Mouse (Mus musculus): ENCODE results near the gene Susd4. TPM values are rescaled to one million over a fixed set of nuclear protein-coding genes. Genes with fewer than 3 reads are reported as not detected.

Gene Susd4
- polyA plus RNA-seq, 1 experiment from 2014 or later, result 4.6 TPM

- H3K4me2 ChIP-seq (replicated peaks; ENCODE audit: low read depth), result no peak overlapping the region
- no peak overlapping the region for H3K27ac ChIP-seq (ENCODE audit: low read depth, low read length)
- H3K9me3 ChIP-seq (ENCODE audit: control insufficient read depth), result no peaks in the 10 kb centered on the region
- 75% methylated on average over 19 of the region's 19 CpGs for WGBS
- no peaks in the 10 kb centered on the region for H3K4me1 ChIP-seq (replicated peaks; ENCODE audit: control insufficient read depth, insufficient read depth, low read length)
- ATAC-seq, result no peak
- no peak overlapping the region for H3K9ac ChIP-seq (ENCODE audit: low read depth, low read length)
- no peak overlapping the region for H3K4me3 ChIP-seq (ENCODE audit: low read depth, low read length)
- H3K36me3 ChIP-seq (ENCODE audit: control insufficient read depth, insufficient read depth), result no peaks in the 10 kb centered on the region
- no peaks in the 10 kb centered on the region for H3K27me3 ChIP-seq (replicated peaks; ENCODE audit: control insufficient read depth, insufficient read depth, low read length)
- TF ChIP-seq CTCF (IDR thresholded peaks at IDR 0.05; ENCODE audit: low read depth), result no peak
Measured at GRCm38 (mm10) chr1:182927878-182928851, 164.5 kb downstream of the Susd4 start.

- no peak for TF ChIP-seq CTCF (IDR thresholded peaks at IDR 0.05; ENCODE audit: low read depth)
- ATAC-seq, result no peak
- no peaks in the 10 kb centered on the region for H3K9me3 ChIP-seq (ENCODE audit: control insufficient read depth)
- H3K4me3 ChIP-seq (ENCODE audit: low read depth, low read length), result no peak overlapping the region
- no peaks in the 10 kb centered on the region for H3K4me1 ChIP-seq (replicated peaks; ENCODE audit: control insufficient read depth, insufficient read depth, low read length)
- no peak overlapping the region for H3K9ac ChIP-seq (ENCODE audit: low read depth, low read length)
- H3K4me2 ChIP-seq (replicated peaks; ENCODE audit: low read depth), result no peak overlapping the region
- WGBS, result 61% methylated on average over 5 of the region's 6 CpGs
- no peak overlapping the region for H3K27ac ChIP-seq (ENCODE audit: low read depth, low read length)
- H3K36me3 ChIP-seq (ENCODE audit: control insufficient read depth, insufficient read depth), result no peaks in the 10 kb centered on the region
- H3K27me3 ChIP-seq (replicated peaks; ENCODE audit: control insufficient read depth, insufficient read depth, low read length), result no peaks in the 10 kb centered on the region
Measured at GRCm38 (mm10) chr1:182935469-182935868, 171.8 kb downstream of the Susd4 start.

GRCm38 (mm10) chr1:182937486-182938120 lies 173.9 kb downstream of the Susd4 start:
- Histone ChIP-seq H3K4me2 (replicated peaks; ENCODE audit: low read depth) (no peak overlapping the region), H3K27me3 (replicated peaks; ENCODE audit: control insufficient read depth, insufficient read depth, low read length) (no peaks in the 10 kb centered on the region), H3K4me1 (replicated peaks; ENCODE audit: control insufficient read depth, insufficient read depth, low read length) (no peaks in the 10 kb centered on the region), H3K36me3 (ENCODE audit: control insufficient read depth, insufficient read depth) (no peaks in the 10 kb centered on the region), H3K9ac (ENCODE audit: low read depth, low read length) (no peak overlapping the region), H3K9me3 (ENCODE audit: control insufficient read depth) (no peaks in the 10 kb centered on the region), H3K27ac (ENCODE audit: low read depth, low read length) (no peak overlapping the region), H3K4me3 (ENCODE audit: low read depth, low read length) (no peak overlapping the region)
- TF ChIP-seq CTCF (IDR thresholded peaks at IDR 0.05; ENCODE audit: low read depth), result no peak
- no peak for ATAC-seq
- 78% methylated on average over 10 of the region's 10 CpGs for WGBS

GRCm38 (mm10) chr1:182941921-182942320 lies 178.3 kb downstream of the Susd4 start:
- Histone ChIP-seq H3K27ac (ENCODE audit: low read depth, low read length) (no peak overlapping the region), H3K4me2 (replicated peaks; ENCODE audit: low read depth) (no peak overlapping the region), H3K27me3 (replicated peaks; ENCODE audit: control insufficient read depth, insufficient read depth, low read length) (no peaks in the 10 kb centered on the region), H3K9me3 (ENCODE audit: control insufficient read depth) (no peaks in the 10 kb centered on the region), H3K4me1 (replicated peaks; ENCODE audit: control insufficient read depth, insufficient read depth, low read length) (no peaks in the 10 kb centered on the region), H3K36me3 (ENCODE audit: control insufficient read depth, insufficient read depth) (no peaks in the 10 kb centered on the region), H3K9ac (ENCODE audit: low read depth, low read length) (no peak overlapping the region), H3K4me3 (ENCODE audit: low read depth, low read length) (no peak overlapping the region)
- ATAC-seq, result no peak
- 90% methylated on average over 2 of the region's 2 CpGs for WGBS
- TF ChIP-seq CTCF (IDR thresholded peaks at IDR 0.05; ENCODE audit: low read depth), result no peak

DNA sequence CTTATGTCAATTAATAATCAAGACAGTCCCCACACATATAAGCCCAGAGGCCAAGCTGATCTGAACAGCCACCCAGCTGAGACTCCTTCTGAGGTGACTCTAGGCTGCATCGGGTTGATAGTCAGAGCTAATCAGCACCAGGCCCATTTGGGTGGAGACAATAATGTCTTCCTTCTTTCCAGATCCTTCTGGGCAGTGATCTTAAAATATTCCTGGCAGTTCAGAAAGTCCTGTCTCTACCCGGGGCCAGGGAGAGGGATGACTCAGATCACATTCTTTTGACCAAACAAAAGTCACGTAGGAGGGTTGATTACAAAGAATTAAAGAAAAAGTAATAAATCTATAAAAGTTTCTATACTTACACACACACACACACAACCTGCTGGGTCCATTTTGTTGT lies 180.3 kb downstream of the Susd4 start:
- no peak overlapping the region for H3K27ac ChIP-seq (ENCODE audit: low read depth, low read length)

GRCm38 (mm10) chr1:182944638-182945037 lies 181.0 kb downstream of the Susd4 start:
- Histone ChIP-seq H3K27ac (ENCODE audit: low read depth, low read length) (no peak overlapping the region), H3K9ac (ENCODE audit: low read depth, low read length) (no peak overlapping the region), H3K4me3 (ENCODE audit: low read depth, low read length) (no peak overlapping the region), H3K36me3 (ENCODE audit: control insufficient read depth, insufficient read depth) (no peaks in the 10 kb centered on the region), H3K27me3 (replicated peaks; ENCODE audit: control insufficient read depth, insufficient read depth, low read length) (no peaks in the 10 kb centered on the region), H3K4me1 (replicated peaks; ENCODE audit: control insufficient read depth, insufficient read depth, low read length) (no peaks in the 10 kb centered on the region), H3K9me3 (ENCODE audit: control insufficient read depth) (no peaks in the 10 kb centered on the region), H3K4me2 (replicated peaks; ENCODE audit: low read depth) (no peak overlapping the region)
- TF ChIP-seq CTCF (IDR thresholded peaks at IDR 0.05; ENCODE audit: low read depth), result no peak
- WGBS, result 67% methylated on average over 5 of the region's 5 CpGs
- no peak for ATAC-seq

More for the DNA sequence above, 180.3 kb downstream of the Susd4 start:
- Histone ChIP-seq H3K9ac (ENCODE audit: low read depth, low read length) (no peak overlapping the region), H3K4me3 (ENCODE audit: low read depth, low read length) (no peak overlapping the region), H3K27me3 (replicated peaks; ENCODE audit: control insufficient read depth, insufficient read depth, low read length) (no peaks in the 10 kb centered on the region), H3K9me3 (ENCODE audit: control insufficient read depth) (no peaks in the 10 kb centered on the region), H3K4me2 (replicated peaks; ENCODE audit: low read depth) (no peak overlapping the region), H3K4me1 (replicated peaks; ENCODE audit: control insufficient read depth, insufficient read depth, low read length) (no peaks in the 10 kb centered on the region), H3K36me3 (ENCODE audit: control insufficient read depth, insufficient read depth) (no peaks in the 10 kb centered on the region)
- TF ChIP-seq CTCF (IDR thresholded peaks at IDR 0.05; ENCODE audit: low read depth), result no peak
- WGBS, result 66% methylated on average over 3 of the region's 3 CpGs
- no peak for ATAC-seq

All from intestine, postnatal 0 days (tissue).